Mouse (Mus musculus): ENCODE results near the gene Olfr62.

- TF ChIP-seq POLR2A (IDR thresholded peaks at IDR 0.05; ENCODE audit: borderline replicate concordance, low read depth, low read length) (no peak), CTCF (IDR thresholded peaks at IDR 0.05; ENCODE audit: low read depth, low read length) (no peak)
These were observed 43.3 kb upstream of the Olfr62 start for GRCm38 (mm10) chr4:118615412-118615811.
